Mouse (Mus musculus) heart, postnatal 0 days (tissue): ENCODE data around the gene Emg1. TPM values are rescaled to one million over a fixed set of nuclear protein-coding genes. Genes with fewer than 3 reads are reported as not detected.
A peak's percentile ranks its signal among the peaks of the same experiment; 100 is the strongest.

Source experiments
- ATAC-seq: fragments of 200-750 bp; cut with Nextera tagmentation; 2 replicates; pipeline ENCODE4 v1.8.0; 2017; ENCODE audit warnings: low read depth, moderate number of reproducible peaks, moderate library complexity; ENCODE audit not compliant: insufficient read depth
- DNase-seq: peaks from one replicate; pipeline ENCODE4 v3.0.0-alpha.2; 2016; ENCODE audit warnings: low spot score
- H3K27ac ChIP-seq: fragments of 300-500 bp; sonication (generic); 2 replicates; pipeline ENCODE4 v1.5.1; 2014; ENCODE audit warnings: low read depth, mild to moderate bottlenecking
- H3K27me3 ChIP-seq: fragments of 300-500 bp; sonication (generic); 2 replicates; pipeline ENCODE4 v1.6.1; 2014; ENCODE audit warnings: low read length, mixed read lengths; ENCODE audit not compliant: control insufficient read depth, insufficient read depth
- H3K36me3 ChIP-seq: fragments of 300-500 bp; sonication (generic); replicated peaks from 2 replicates; pipeline ENCODE4 v1.6.1; 2014; ENCODE audit warnings: low read length, mixed read lengths; ENCODE audit not compliant: control insufficient read depth, insufficient read depth
- H3K4me1 ChIP-seq: fragments of 300-500 bp; sonication (generic); 2 replicates; pipeline ENCODE4 v1.6.1; 2014; ENCODE audit warnings: antibody characterized with exemption; ENCODE audit not compliant: control insufficient read depth, insufficient read depth
- H3K4me2 ChIP-seq: fragments of 300-500 bp; sonication (generic); 2 replicates; pipeline ENCODE4 v1.6.1; 2014; ENCODE audit warnings: low read depth, mild to moderate bottlenecking, low read length, moderate library complexity
- H3K4me3 ChIP-seq: fragments of 300-500 bp; sonication (generic); 2 replicates; pipeline ENCODE4 v1.5.1; 2014; ENCODE audit warnings: low read depth, low read length
- H3K9ac ChIP-seq: fragments of 300-500 bp; sonication (generic); replicated peaks from 2 replicates; pipeline ENCODE4 v1.6.1; 2014; ENCODE audit warnings: low read depth, low read length, mixed read lengths
- H3K9me3 ChIP-seq: fragments of 300-500 bp; sonication (generic); replicated peaks from 2 replicates; pipeline ENCODE4 v1.6.1; 2016; ENCODE audit warnings: low read length; ENCODE audit not compliant: control insufficient read depth
- CTCF ChIP-seq: IDR thresholded peaks from 2 replicates; pipeline ENCODE4 v1.5.1; 2016; ENCODE audit warnings: antibody characterized with exemption, control low read depth, low read depth
- EP300 ChIP-seq: IDR thresholded peaks from 2 replicates; pipeline ENCODE4 v1.6.1; 2016; ENCODE audit warnings: antibody characterized with exemption, low read depth
- WGBS: fragments of 180-500 bp; shearing (Covaris S2); extraction: QIAGEN DNeasy Blood & Tissue Kit; methylation state at CpG from one replicate; pipeline ENCODE4 v1.1.7; 2014; 5-methylcytosine and 5-hydroxymethylcytosine counted together
- polyA plus RNA-seq: library from polyadenylated mRNA; unstranded; fragments of >200 nt; fragmentation: Nextera tagmentation; extraction: Ambion mirVana; gene quantifications from 2 replicates; pipeline ENCODE4 v1.2.1, GENCODE M21; 2015
- total RNA-seq: library from RNA; depleted of rRNA; stranded (reverse); fragments of >200 nt; gene quantifications from 2 replicates; pipeline ENCODE4 v1.2.3, GENCODE M21; 2014; ENCODE audit warnings: low replicate concordance

The Emg1 gene
- total and polyA plus RNA-seq, 2 experiments from 2014 or later = 85.6 to 106 TPM

- 87% methylated on average over 10 of the region's 10 CpGs for WGBS
- TF ChIP-seq EP300 = no peak
- TF ChIP-seq CTCF = no peak
- Histone ChIP-seq H3K4me1 (peaks cover 20% of the 10 kb centered on the region), H3K27ac (no peak overlapping the region), H3K9ac (no peak overlapping the region), H3K9me3 (no peaks in the 10 kb centered on the region), H3K27me3 (no peaks in the 10 kb centered on the region), H3K36me3 (peaks cover 46% of the 10 kb centered on the region), H3K4me3 (no peak overlapping the region), H3K4me2 (no peak overlapping the region)
- ATAC-seq (no peak), DNase-seq (no peak)
These were observed 3.6 kb downstream of the Emg1 start for GRCm38 (mm10) chr6:124708289-124708889.

DNA sequence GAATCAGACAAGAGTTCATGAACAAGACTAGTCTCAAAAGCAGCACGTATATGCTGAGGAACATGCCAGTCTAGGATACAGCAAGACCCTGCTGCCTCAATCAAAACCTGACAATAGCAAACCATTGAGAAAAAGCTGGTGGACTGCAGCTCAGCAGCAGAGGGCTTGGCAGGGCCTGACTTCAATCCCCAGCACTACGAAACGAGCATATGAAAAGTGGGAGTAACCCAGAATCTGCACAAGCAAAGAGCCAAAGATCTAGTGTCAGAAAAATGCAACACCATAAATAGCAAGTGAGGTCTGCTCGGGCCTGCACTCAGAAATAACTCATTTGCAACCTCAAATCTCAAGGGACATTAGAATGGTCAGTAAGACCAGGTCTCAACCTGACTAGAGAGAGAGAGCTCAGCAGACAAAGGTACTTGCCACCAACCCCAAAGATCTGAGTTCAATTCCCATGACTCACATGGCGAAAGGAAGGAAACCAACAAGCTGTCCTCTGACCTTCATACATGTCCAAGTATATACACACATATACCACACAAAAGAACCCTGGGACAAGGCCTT, 5.8 kb downstream of the Emg1 start:
- 0 out of 2 replicates have a peak overlapping the region, but pooled peaks have one; percentile 4 for H3K27ac ChIP-seq
- H3K4me1 ChIP-seq = peaks cover 9% of the 10 kb centered on the region
- 57% methylated on average over 5 of the region's 5 CpGs for WGBS
- no peak for TF ChIP-seq CTCF
- H3K27me3 ChIP-seq = no peaks in the 10 kb centered on the region
- H3K9ac ChIP-seq = no peak overlapping the region
- H3K4me2 ChIP-seq = no peak overlapping the region
- no peaks in the 10 kb centered on the region for H3K9me3 ChIP-seq
- H3K36me3 ChIP-seq = peaks cover 69% of the 10 kb centered on the region
- ATAC-seq (no peak), DNase-seq (no peak)
- no peak overlapping the region for H3K4me3 ChIP-seq

DNA sequence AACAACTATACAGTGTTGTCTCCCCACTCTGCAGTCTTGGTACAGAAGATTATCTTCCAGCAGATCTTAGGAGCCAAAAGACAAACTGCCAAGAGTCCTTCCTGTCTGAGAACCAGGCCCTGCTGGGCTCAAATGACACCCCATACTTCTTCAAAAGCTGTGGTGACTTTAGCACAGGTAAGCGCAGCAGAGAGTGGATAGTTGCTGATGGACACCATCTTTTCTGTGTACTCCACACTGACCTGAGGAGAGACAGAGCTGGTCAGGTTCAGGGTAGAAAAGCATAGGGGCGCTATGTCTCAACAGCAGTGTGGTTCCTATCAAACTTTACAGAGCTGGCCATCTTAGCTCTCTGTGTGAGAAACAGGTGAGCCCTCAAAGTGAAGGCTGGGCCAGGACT, 7.6 kb downstream of the Emg1 start:
- Histone ChIP-seq H3K27me3 (no peaks in the 10 kb centered on the region), H3K4me3 (no peak overlapping the region), H3K4me1 (peaks cover 5% of the 10 kb centered on the region; the same call in 1 of the 2 replicates), H3K9me3 (no peaks in the 10 kb centered on the region), H3K4me2 (no peak overlapping the region), H3K27ac (no peak overlapping the region), H3K36me3 (peaks cover 72% of the 10 kb centered on the region), H3K9ac (no peak overlapping the region)
- TF ChIP-seq CTCF (no peak), EP300 (no peak)
- DNase-seq = no peak
- ATAC-seq = no peak
- 95% methylated on average over 2 of the region's 2 CpGs for WGBS

DNA sequence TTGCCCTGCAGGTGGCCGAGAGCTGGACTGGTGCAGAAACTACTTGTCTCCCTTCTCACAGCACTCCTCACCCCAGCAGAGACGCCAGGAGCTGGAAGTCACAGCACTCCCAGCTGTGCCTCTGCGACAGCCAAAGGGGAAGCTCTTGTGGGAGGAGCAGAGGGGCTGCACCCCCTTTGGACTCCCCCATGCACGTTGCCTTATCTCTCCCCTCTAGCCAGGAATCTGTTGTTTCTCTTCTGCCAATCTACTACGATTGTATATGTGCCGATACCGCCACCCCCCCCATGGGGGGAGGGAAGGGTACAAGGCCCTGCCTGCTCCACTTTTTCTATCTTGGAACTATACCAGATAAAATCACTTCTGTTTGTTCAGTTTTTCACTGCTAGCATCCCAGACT, 8.2 kb downstream of the Emg1 start:
- no peak overlapping the region for H3K4me3 ChIP-seq
- H3K27me3 ChIP-seq = no peaks in the 10 kb centered on the region
- TF ChIP-seq EP300 (no peak), CTCF (no peak)
- no peak overlapping the region for H3K27ac ChIP-seq
- H3K9me3 ChIP-seq = no peaks in the 10 kb centered on the region
- H3K4me2 ChIP-seq = no peak overlapping the region
- DNase-seq = no peak
- WGBS = 50% methylated on average over 7 of the region's 7 CpGs
- no peak overlapping the region for H3K9ac ChIP-seq
- peaks cover 73% of the 10 kb centered on the region for H3K36me3 ChIP-seq
- no peak for ATAC-seq
- peaks cover 5% of the 10 kb centered on the region; the same call in 1 of the 2 replicates for H3K4me1 ChIP-seq

DNA sequence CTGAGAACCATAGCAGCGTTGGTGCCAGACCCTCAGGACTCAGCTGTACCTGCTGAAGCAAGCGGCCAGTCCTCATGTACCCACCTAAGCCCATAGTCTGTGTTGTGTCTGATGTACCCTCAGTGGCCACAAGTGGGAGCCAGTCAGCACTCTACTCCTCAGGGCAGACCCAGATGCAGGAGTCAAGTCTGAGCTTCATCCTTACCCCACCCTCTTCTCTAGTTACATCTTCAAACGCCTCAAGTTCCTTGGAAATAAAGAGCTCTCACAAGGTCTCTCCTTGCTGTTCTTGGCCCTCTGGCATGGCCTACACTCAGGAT, 9.2 kb downstream of the Emg1 start:
- ATAC-seq (peak; percentile 62), DNase-seq (no peak)
- 51% methylated on average over 3 of the region's 3 CpGs for WGBS
- Histone ChIP-seq H3K36me3 (peaks cover 74% of the 10 kb centered on the region), H3K27me3 (no peaks in the 10 kb centered on the region), H3K27ac (no peak overlapping the region), H3K4me3 (no peak overlapping the region), H3K9ac (no peak overlapping the region), H3K4me2 (no peak overlapping the region), H3K9me3 (no peaks in the 10 kb centered on the region), H3K4me1 (peaks cover 5% of the 10 kb centered on the region; the same call in 1 of the 2 replicates)
- peak; percentile 83 for TF ChIP-seq CTCF
- no peak for TF ChIP-seq EP300
